Mouse (Mus musculus): ENCODE measurements around the gene Neu1. TPM values are rescaled to one million over a fixed set of nuclear protein-coding genes. Genes with fewer than 3 reads are reported as not detected.
"Not testable (repeated sequence)": the region's sequence is repeated elsewhere in the genome, so short reads cannot be mapped to it uniquely, and the experiment has no call there.

Neu1 gene
- polyA plus RNA-seq, 1 experiment from 2014 or later, result 26.9 TPM

- Histone ChIP-seq H3K36me3 (replicated peaks; ENCODE audit: control insufficient read depth, insufficient read depth) (peaks cover 29% of the 10 kb centered on the region), H3K27ac (peak overlapping the region; percentile 86), H3K4me1 (replicated peaks; ENCODE audit: control insufficient read depth, insufficient read depth, low read length) (peaks cover 15% of the 10 kb centered on the region), H3K9me3 (ENCODE audit: control insufficient read depth, low read length) (no peaks in the 10 kb centered on the region), H3K4me3 (replicated peaks; ENCODE audit: low read length) (peak overlapping the region; percentile 74), H3K4me2 (replicated peaks) (peak overlapping the region; percentile 83), H3K9ac (peak overlapping the region; percentile 98), H3K27me3 (ENCODE audit: control insufficient read depth, insufficient read depth, low read length) (peaks cover 8% of the 10 kb centered on the region)
- 29% methylated on average over 10 of the region's 10 CpGs for WGBS
- DNase-seq (ENCODE audit: low spot score) (no peak), ATAC-seq (ENCODE audit: low FRiP score) (no peak)
Observed at GRCm38 (mm10) chr17:34950514-34951455, 19.7 kb downstream of the Neu1 start.

- Histone ChIP-seq H3K27ac (peak overlapping the region; percentile 86), H3K9me3 (ENCODE audit: control insufficient read depth, low read length) (no peaks in the 10 kb centered on the region), H3K4me1 (replicated peaks; ENCODE audit: control insufficient read depth, insufficient read depth, low read length) (peaks cover 15% of the 10 kb centered on the region), H3K4me3 (replicated peaks; ENCODE audit: low read length) (peak overlapping the region; percentile 74), H3K36me3 (replicated peaks; ENCODE audit: control insufficient read depth, insufficient read depth) (peaks cover 29% of the 10 kb centered on the region), H3K4me2 (replicated peaks) (peak overlapping the region; percentile 83), H3K9ac (peak overlapping the region; percentile 98), H3K27me3 (ENCODE audit: control insufficient read depth, insufficient read depth, low read length) (peaks cover 11% of the 10 kb centered on the region)
- under 1% methylated on average over 29 of the region's 29 CpGs for WGBS
- ATAC-seq (ENCODE audit: low FRiP score) (no peak), DNase-seq (ENCODE audit: low spot score) (peak; percentile 47)
Observed at GRCm38 (mm10) chr17:34951636-34952377, 20.8 kb downstream of the Neu1 start.

DNA sequence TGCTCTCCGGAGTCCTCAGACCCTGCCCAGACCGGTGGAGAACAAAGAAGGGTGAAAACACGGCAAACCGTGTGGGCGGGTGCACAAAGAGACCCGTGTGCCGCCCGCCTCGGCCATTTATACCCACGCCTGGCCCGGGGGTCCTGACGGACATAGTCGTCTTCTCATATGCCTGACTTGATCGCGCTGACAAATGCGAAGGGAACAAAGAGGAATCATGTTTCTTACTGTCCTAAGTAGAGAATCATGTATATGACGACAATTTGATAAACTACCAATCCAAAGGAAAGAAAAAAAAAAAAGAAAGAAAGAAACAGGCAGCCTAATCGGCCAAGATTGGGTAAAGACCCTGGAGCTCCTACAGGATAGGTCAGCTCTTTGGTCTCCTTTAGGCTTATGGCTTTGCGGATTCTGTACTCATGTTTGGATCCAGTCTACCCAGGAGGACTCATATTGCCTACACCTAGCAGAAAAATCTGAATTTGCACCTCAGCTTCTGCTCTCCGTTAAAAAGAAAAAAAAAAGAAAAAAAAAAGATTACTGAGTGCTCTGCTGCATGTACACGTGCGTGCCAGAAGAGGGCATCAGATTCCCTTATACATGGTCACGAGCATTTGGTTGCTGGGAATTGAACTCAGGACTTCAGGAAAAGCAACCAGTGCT lies 21.5 kb downstream of the Neu1 start:
- peak overlapping the region; percentile 74 for H3K4me3 ChIP-seq (replicated peaks; ENCODE audit: low read length)
- H3K36me3 ChIP-seq (replicated peaks; ENCODE audit: control insufficient read depth, insufficient read depth), result peaks cover 29% of the 10 kb centered on the region
- H3K4me1 ChIP-seq (replicated peaks; ENCODE audit: control insufficient read depth, insufficient read depth, low read length), result peaks cover 15% of the 10 kb centered on the region
- peak overlapping the region; percentile 86 for H3K27ac ChIP-seq
- H3K4me2 ChIP-seq (replicated peaks), result peak overlapping the region; percentile 83
- H3K27me3 ChIP-seq (ENCODE audit: control insufficient read depth, insufficient read depth, low read length), result peaks cover 11% of the 10 kb centered on the region
- H3K9ac ChIP-seq, result peak overlapping the region; percentile 98
- DNase-seq (ENCODE audit: low spot score) (peak; percentile 90), ATAC-seq (ENCODE audit: low FRiP score) (peak; percentile 86)
- no peaks in the 10 kb centered on the region for H3K9me3 ChIP-seq (ENCODE audit: control insufficient read depth, low read length)
- WGBS, result 1% methylated on average over 23 of the region's 23 CpGs

GRCm38 (mm10) chr17:34953258-34953657 lies 22.2 kb downstream of the Neu1 start:
- WGBS, result 89% methylated on average over 3 of the region's 3 CpGs
- Histone ChIP-seq H3K36me3 (replicated peaks; ENCODE audit: control insufficient read depth, insufficient read depth) (peaks cover 29% of the 10 kb centered on the region), H3K9me3 (ENCODE audit: control insufficient read depth, low read length) (no peaks in the 10 kb centered on the region), H3K27me3 (ENCODE audit: control insufficient read depth, insufficient read depth, low read length) (peaks cover 11% of the 10 kb centered on the region), H3K4me1 (replicated peaks; ENCODE audit: control insufficient read depth, insufficient read depth, low read length) (peaks cover 15% of the 10 kb centered on the region), H3K9ac (no peak overlapping the region), H3K4me2 (replicated peaks) (0 out of 2 replicates have a peak overlapping the region, but pooled peaks have one; percentile 83), H3K4me3 (replicated peaks; ENCODE audit: low read length) (no peak overlapping the region; the same call in 1 of the 2 replicates), H3K27ac (peak overlapping the region; percentile 86; the same call in 1 of the 2 replicates)
- ATAC-seq (ENCODE audit: low FRiP score) (no peak), DNase-seq (ENCODE audit: low spot score) (no peak)

DNA sequence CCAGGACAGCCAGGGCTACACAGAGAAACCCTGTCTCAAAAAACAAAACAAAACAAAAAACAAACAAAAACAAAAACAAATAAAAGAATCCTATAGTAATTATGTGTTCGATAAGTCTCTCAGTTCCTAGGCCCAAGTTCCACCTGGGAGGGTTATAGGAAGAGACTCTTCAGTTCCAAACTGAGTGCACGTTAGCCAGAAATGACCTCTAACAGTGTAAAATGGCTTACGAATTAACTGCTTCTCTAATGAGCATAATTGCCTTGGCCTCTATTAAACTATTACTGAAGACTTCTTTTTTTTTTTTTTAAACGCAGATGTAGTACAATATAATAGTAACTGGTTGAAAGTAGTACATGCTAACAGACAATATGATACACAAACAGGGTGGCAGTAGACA lies 22.9 kb downstream of the Neu1 start:
- ATAC-seq (ENCODE audit: low FRiP score), result no peak
- no peak overlapping the region for H3K4me3 ChIP-seq (replicated peaks; ENCODE audit: low read length)
- 92% methylated on average over 4 of the region's 4 CpGs for WGBS
- DNase-seq (ENCODE audit: low spot score), result no peak
- no peaks in the 10 kb centered on the region for H3K9me3 ChIP-seq (ENCODE audit: control insufficient read depth, low read length)
- no peak overlapping the region for H3K9ac ChIP-seq
- peaks cover 23% of the 10 kb centered on the region for H3K36me3 ChIP-seq (replicated peaks; ENCODE audit: control insufficient read depth, insufficient read depth)
- peaks cover 11% of the 10 kb centered on the region for H3K27me3 ChIP-seq (ENCODE audit: control insufficient read depth, insufficient read depth, low read length)
- no peak overlapping the region for H3K27ac ChIP-seq
- H3K4me2 ChIP-seq (replicated peaks), result no peak overlapping the region
- H3K4me1 ChIP-seq (replicated peaks; ENCODE audit: control insufficient read depth, insufficient read depth, low read length), result peaks cover 15% of the 10 kb centered on the region

- H3K36me3 ChIP-seq (replicated peaks; ENCODE audit: control insufficient read depth, insufficient read depth), result peaks cover 16% of the 10 kb centered on the region
- H3K27ac ChIP-seq, result no peak overlapping the region
- H3K9me3 ChIP-seq (ENCODE audit: control insufficient read depth, low read length), result no peaks in the 10 kb centered on the region
- H3K4me3 ChIP-seq (replicated peaks; ENCODE audit: low read length), result no peak overlapping the region
- DNase-seq (ENCODE audit: low spot score), result no peak
- 86% methylated on average over 4 of the region's 4 CpGs for WGBS
- H3K27me3 ChIP-seq (ENCODE audit: control insufficient read depth, insufficient read depth, low read length), result peaks cover 17% of the 10 kb centered on the region
- H3K9ac ChIP-seq, result no peak overlapping the region
- H3K4me1 ChIP-seq (replicated peaks; ENCODE audit: control insufficient read depth, insufficient read depth, low read length), result peaks cover 21% of the 10 kb centered on the region
- H3K4me2 ChIP-seq (replicated peaks), result no peak overlapping the region
- no peak for ATAC-seq (ENCODE audit: low FRiP score)
Observed at GRCm38 (mm10) chr17:34954831-34955230, 23.8 kb downstream of the Neu1 start.

- ATAC-seq (ENCODE audit: low FRiP score) (no peak), DNase-seq (ENCODE audit: low spot score) (no peak)
- no peak overlapping the region for H3K4me2 ChIP-seq (replicated peaks)
- H3K9ac ChIP-seq, result no peak overlapping the region
- 84% methylated on average over 3 of the region's 3 CpGs for WGBS
- no peak overlapping the region for H3K4me3 ChIP-seq (replicated peaks; ENCODE audit: low read length)
- H3K4me1 ChIP-seq (replicated peaks; ENCODE audit: control insufficient read depth, insufficient read depth, low read length), result peaks cover 11% of the 10 kb centered on the region
- H3K27me3 ChIP-seq (ENCODE audit: control insufficient read depth, insufficient read depth, low read length), result peaks cover 25% of the 10 kb centered on the region
- H3K36me3 ChIP-seq (replicated peaks; ENCODE audit: control insufficient read depth, insufficient read depth), result peaks cover 5% of the 10 kb centered on the region
- H3K27ac ChIP-seq, result no peak overlapping the region
- no peaks in the 10 kb centered on the region for H3K9me3 ChIP-seq (ENCODE audit: control insufficient read depth, low read length)
Observed at GRCm38 (mm10) chr17:34955884-34956283, 24.8 kb downstream of the Neu1 start.

DNA sequence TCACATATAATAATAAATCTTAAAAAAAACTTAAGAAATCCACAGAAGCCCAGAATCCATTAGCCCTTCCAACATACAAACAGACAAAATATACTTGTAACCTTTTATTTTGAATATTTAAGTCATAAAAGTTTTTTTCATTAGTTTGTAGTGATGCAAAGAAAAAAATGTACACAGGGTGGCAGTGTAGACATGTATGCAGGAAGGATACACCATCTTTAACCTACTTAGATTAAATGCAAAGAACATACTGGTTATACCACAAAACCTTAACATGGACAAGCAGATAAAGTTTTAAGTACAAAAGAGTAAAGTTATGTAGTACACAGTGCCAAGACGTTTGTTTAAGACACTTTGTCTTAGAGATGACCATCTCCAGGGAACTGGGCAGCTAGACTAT lies 25.3 kb downstream of the Neu1 start:
- WGBS, result 38% methylated on average over 1 of the region's 1 CpGs
- Histone ChIP-seq H3K9ac (no peak overlapping the region), H3K9me3 (ENCODE audit: control insufficient read depth, low read length) (no peaks in the 10 kb centered on the region), H3K27me3 (ENCODE audit: control insufficient read depth, insufficient read depth, low read length) (peaks cover 27% of the 10 kb centered on the region), H3K4me2 (replicated peaks) (no peak overlapping the region), H3K4me3 (replicated peaks; ENCODE audit: low read length) (no peak overlapping the region), H3K36me3 (replicated peaks; ENCODE audit: control insufficient read depth, insufficient read depth) (peaks cover under 1% of the 10 kb centered on the region; the same call in 1 of the 2 replicates), H3K4me1 (replicated peaks; ENCODE audit: control insufficient read depth, insufficient read depth, low read length) (0 out of 2 replicates have a peak, but pooled peaks cover 7% of the 10 kb centered on the region), H3K27ac (no peak overlapping the region)
- DNase-seq (ENCODE audit: low spot score) (peak; percentile 51), ATAC-seq (ENCODE audit: low FRiP score) (no peak)

DNA sequence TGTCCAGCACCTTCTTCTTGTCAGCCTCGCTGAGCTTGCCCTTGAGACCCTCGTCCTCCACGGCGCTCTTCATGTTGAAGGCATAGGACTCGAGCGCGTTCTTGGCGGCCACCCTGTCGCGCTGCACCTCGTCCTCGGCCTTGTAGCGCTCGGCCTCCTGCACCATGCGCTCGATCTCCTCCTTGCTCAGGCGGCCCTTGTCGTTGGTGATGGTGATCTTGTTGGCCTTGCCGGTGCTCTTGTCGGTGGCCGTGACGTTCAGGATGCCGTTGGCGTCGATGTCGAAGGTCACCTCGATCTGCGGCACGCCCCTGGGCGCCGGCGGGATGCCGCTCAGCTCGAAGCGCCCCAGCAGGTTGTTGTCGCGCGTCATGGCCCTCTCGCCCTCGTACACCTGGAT lies 26.2 kb downstream of the Neu1 start:
- not testable (repeated sequence) for H3K4me1 ChIP-seq (replicated peaks; ENCODE audit: control insufficient read depth, insufficient read depth, low read length); H3K27ac ChIP-seq; H3K9ac ChIP-seq; DNase-seq (ENCODE audit: low spot score); H3K36me3 ChIP-seq (replicated peaks; ENCODE audit: control insufficient read depth, insufficient read depth); ATAC-seq (ENCODE audit: low FRiP score); H3K4me3 ChIP-seq (replicated peaks; ENCODE audit: low read length); H3K4me2 ChIP-seq (replicated peaks); H3K9me3 ChIP-seq (ENCODE audit: control insufficient read depth, low read length)
- H3K27me3 ChIP-seq (ENCODE audit: control insufficient read depth, insufficient read depth, low read length), result peaks cover 34% of the 10 kb centered on the region
- 13% methylated on average over 35 of the region's 40 CpGs for WGBS
